Mouse (Mus musculus) hindbrain, embryonic 12.5 days (tissue): Measurements from ENCODE around the gene Mbd3. TPM values are rescaled to one million over a fixed set of nuclear protein-coding genes. Genes with fewer than 3 reads are reported as not detected.

Experiments
- ATAC-seq: fragments of 200-750 bp; cut with Nextera tagmentation; 2 replicates; pipeline ENCODE4 v1.8.0; 2017; ENCODE audit warnings: moderate TSS enrichment; ENCODE audit not compliant: low FRiP score
- H3K27ac ChIP-seq: fragments of 300-500 bp; sonication (generic); 2 replicates; pipeline ENCODE4 v1.5.1; 2016; ENCODE audit warnings: mild to moderate bottlenecking
- H3K27me3 ChIP-seq: fragments of 300-500 bp; sonication (generic); 2 replicates; pipeline ENCODE4 v1.6.1; 2016; ENCODE audit warnings: mild to moderate bottlenecking
- H3K36me3 ChIP-seq: fragments of 300-500 bp; sonication (generic); 2 replicates; pipeline ENCODE4 v1.6.1; 2016; ENCODE audit warnings: mild to moderate bottlenecking
- H3K4me1 ChIP-seq: fragments of 300-500 bp; sonication (generic); 2 replicates; pipeline ENCODE4 v1.6.1; 2016
- H3K4me2 ChIP-seq: fragments of 300-500 bp; sonication (generic); replicated peaks from 2 replicates; pipeline ENCODE4 v1.6.1; 2016; ENCODE audit warnings: mild to moderate bottlenecking
- H3K4me3 ChIP-seq: fragments of 300-500 bp; sonication (generic); 2 replicates; pipeline ENCODE4 v1.5.1; 2016; ENCODE audit warnings: mild to moderate bottlenecking
- H3K9ac ChIP-seq: fragments of 300-500 bp; sonication (generic); 2 replicates; pipeline ENCODE4 v1.6.1; 2016; ENCODE audit warnings: mild to moderate bottlenecking, moderate library complexity
- H3K9me3 ChIP-seq: fragments of 300-500 bp; sonication (generic); replicated peaks from 2 replicates; pipeline ENCODE4 v1.6.1; 2016; ENCODE audit warnings: mild to moderate bottlenecking
- WGBS: fragments of 180-500 bp; shearing (Covaris S2); methylation state at CpG from one replicate; pipeline ENCODE4 v1.1.7; 2016; 5-methylcytosine and 5-hydroxymethylcytosine counted together
- polyA plus RNA-seq: library from polyadenylated mRNA; unstranded; fragments of >200 nt; fragmentation: Nextera tagmentation; extraction: Ambion mirVana; gene quantifications from 2 replicates; pipeline ENCODE4 v1.2.1, GENCODE M21; 2016

The Mbd3 gene
- polyA plus RNA-seq, 1 experiment from 2014 or later, result 296 TPM

- Histone ChIP-seq H3K4me1 (peaks cover 25% of the 10 kb centered on the region), H3K4me3 (peak overlapping the region; percentile 99; the same call in 1 of the 2 replicates), H3K36me3 (peaks cover 48% of the 10 kb centered on the region), H3K9ac (no peak overlapping the region), H3K4me2 (peak overlapping the region; percentile 91; the same call in 1 of the 2 replicates), H3K9me3 (no peaks in the 10 kb centered on the region), H3K27me3 (no peaks in the 10 kb centered on the region), H3K27ac (no peak overlapping the region)
- ATAC-seq, result no peak
- WGBS, result 24% methylated on average over 2 of the region's 2 CpGs
Observed at GRCm38 (mm10) chr10:80388731-80389130, 10.6 kb downstream of the Mbd3 start.

- Histone ChIP-seq H3K27me3 (no peaks in the 10 kb centered on the region), H3K27ac (peak within 1 kb of the TSS; percentile 98), H3K4me1 (peaks cover 37% of the 10 kb centered on the region), H3K36me3 (peaks cover 48% of the 10 kb centered on the region), H3K9ac (peak within 1 kb of the TSS; percentile 100), H3K9me3 (no peaks in the 10 kb centered on the region), H3K4me2 (peak within 1 kb of the TSS; percentile 91), H3K4me3 (peak within 1 kb of the TSS; percentile 99)
- peak; percentile 23 for ATAC-seq
- 0% methylated on average over 15 of the region's 61 CpGs for WGBS
Observed at GRCm38 (mm10) chr10:80387522-80387959, 11.8 kb downstream of the Mbd3 start, which contains the start of gene Mex3d. Gene Mex3d, minus strand, starts transcription at chr10:80387659.

- peak overlapping the region; percentile 100 for H3K9ac ChIP-seq
Observed at GRCm38 (mm10) chr10:80386735-80387471, 12.4 kb downstream of the Mbd3 start.

GRCm38 (mm10) chr10:80385811-80386734 lies 13.3 kb downstream of the Mbd3 start:
- H3K27ac ChIP-seq, result peak overlapping the region; percentile 98
- peak overlapping the region; percentile 91 for H3K4me2 ChIP-seq
- H3K4me1 ChIP-seq, result peaks cover 47% of the 10 kb centered on the region
- peak overlapping the region; percentile 99 for H3K4me3 ChIP-seq
- H3K36me3 ChIP-seq, result peaks cover 48% of the 10 kb centered on the region
- under 1% methylated on average over 34 of the region's 34 CpGs for WGBS
- H3K9ac ChIP-seq, result peak overlapping the region; percentile 100
- H3K27me3 ChIP-seq, result no peaks in the 10 kb centered on the region
- ATAC-seq, result peak; percentile 79
- H3K9me3 ChIP-seq, result no peaks in the 10 kb centered on the region

More at GRCm38 (mm10) chr10:80386735-80387471, 12.4 kb downstream of the Mbd3 start:
- Histone ChIP-seq H3K36me3 (peaks cover 48% of the 10 kb centered on the region), H3K27ac (peak overlapping the region; percentile 98), H3K27me3 (no peaks in the 10 kb centered on the region), H3K4me3 (peak overlapping the region; percentile 99), H3K4me1 (peaks cover 42% of the 10 kb centered on the region), H3K9me3 (no peaks in the 10 kb centered on the region), H3K4me2 (peak overlapping the region; percentile 91)
- no peak for ATAC-seq
- whole genome bisulfite sequencing, result 1% methylated on average over 88 of the region's 94 CpGs

- peaks cover 47% of the 10 kb centered on the region for H3K36me3 ChIP-seq
- WGBS, result 5% methylated on average over 7 of the region's 7 CpGs
- peak overlapping the region; percentile 100 for H3K9ac ChIP-seq
- H3K9me3 ChIP-seq, result no peaks in the 10 kb centered on the region
- peak; percentile 24 for ATAC-seq
- peaks cover 50% of the 10 kb centered on the region for H3K4me1 ChIP-seq
- peak overlapping the region; percentile 99 for H3K4me3 ChIP-seq
- no peaks in the 10 kb centered on the region for H3K27me3 ChIP-seq
- peak overlapping the region; percentile 91 for H3K4me2 ChIP-seq
- H3K27ac ChIP-seq, result peak overlapping the region; percentile 98
Observed at GRCm38 (mm10) chr10:80385310-80385709, 14.0 kb downstream of the Mbd3 start.

- no peak for ATAC-seq
- peak overlapping the region; percentile 98 for H3K27ac ChIP-seq
- WGBS, result 73% methylated on average over 7 of the region's 7 CpGs
- H3K4me1 ChIP-seq, result peaks cover 50% of the 10 kb centered on the region
- H3K9ac ChIP-seq, result peak overlapping the region; percentile 100
- peaks cover 47% of the 10 kb centered on the region for H3K36me3 ChIP-seq
- peak overlapping the region; percentile 91 for H3K4me2 ChIP-seq
- H3K4me3 ChIP-seq, result peak overlapping the region; percentile 99
- H3K9me3 ChIP-seq, result no peaks in the 10 kb centered on the region
- H3K27me3 ChIP-seq, result no peaks in the 10 kb centered on the region
Observed at GRCm38 (mm10) chr10:80384709-80385108, 14.6 kb downstream of the Mbd3 start.

- Histone ChIP-seq H3K4me3 (peak overlapping the region; percentile 99), H3K27me3 (no peaks in the 10 kb centered on the region), H3K9ac (peak overlapping the region; percentile 100), H3K9me3 (no peaks in the 10 kb centered on the region), H3K36me3 (peaks cover 53% of the 10 kb centered on the region), H3K4me2 (peak overlapping the region; percentile 91), H3K27ac (peak overlapping the region; percentile 98), H3K4me1 (peaks cover 50% of the 10 kb centered on the region)
- ATAC-seq, result no peak
- WGBS, result 88% methylated on average over 4 of the region's 4 CpGs
Observed at GRCm38 (mm10) chr10:80384115-80384639, 15.2 kb downstream of the Mbd3 start.

GRCm38 (mm10) chr10:80383431-80383830 lies 15.9 kb downstream of the Mbd3 start:
- Histone ChIP-seq H3K27ac (no peak overlapping the region), H3K9ac (peak overlapping the region; percentile 100)

GRCm38 (mm10) chr10:80382641-80383365 lies 16.5 kb downstream of the Mbd3 start:
- Histone ChIP-seq H3K27me3 (no peaks in the 10 kb centered on the region), H3K9me3 (no peaks in the 10 kb centered on the region), H3K4me3 (peak overlapping the region; percentile 99), H3K9ac (0 out of 2 replicates have a peak overlapping the region, but pooled peaks have one; percentile 100), H3K36me3 (peaks cover 53% of the 10 kb centered on the region), H3K27ac (no peak overlapping the region), H3K4me1 (peaks cover 39% of the 10 kb centered on the region), H3K4me2 (peak overlapping the region; percentile 91)
- no peak for ATAC-seq
- WGBS, result 86% methylated on average over 7 of the region's 7 CpGs

More at GRCm38 (mm10) chr10:80383431-80383830, 15.9 kb downstream of the Mbd3 start:
- Histone ChIP-seq H3K4me2 (peak overlapping the region; percentile 91), H3K4me1 (peaks cover 45% of the 10 kb centered on the region), H3K27me3 (no peaks in the 10 kb centered on the region), H3K9me3 (no peaks in the 10 kb centered on the region), H3K36me3 (peaks cover 53% of the 10 kb centered on the region), H3K4me3 (peak overlapping the region; percentile 99)
- ATAC-seq, result no peak
- 71% methylated on average over 4 of the region's 4 CpGs for WGBS

GRCm38 (mm10) chr10:80377716-80378115 lies 21.6 kb downstream of the Mbd3 start:
- no peak overlapping the region for H3K9ac ChIP-seq
- no peak overlapping the region for H3K4me2 ChIP-seq
- H3K27me3 ChIP-seq, result no peaks in the 10 kb centered on the region; the same call in 1 of the 2 replicates
- H3K27ac ChIP-seq, result no peak overlapping the region
- peaks cover 14% of the 10 kb centered on the region for H3K4me1 ChIP-seq
- peaks cover 33% of the 10 kb centered on the region for H3K36me3 ChIP-seq
- WGBS, result 48% methylated on average over 10 of the region's 10 CpGs
- H3K9me3 ChIP-seq, result no peaks in the 10 kb centered on the region
- no peak for ATAC-seq
- no peak overlapping the region for H3K4me3 ChIP-seq

- no peak overlapping the region for H3K9ac ChIP-seq
- peaks cover 11% of the 10 kb centered on the region for H3K4me1 ChIP-seq
- no peaks in the 10 kb centered on the region; the same call in 1 of the 2 replicates for H3K27me3 ChIP-seq
- peaks cover 17% of the 10 kb centered on the region for H3K36me3 ChIP-seq
- H3K27ac ChIP-seq, result no peak overlapping the region
- WGBS, result 2% methylated on average over 7 of the region's 7 CpGs
- ATAC-seq, result no peak
- no peak overlapping the region for H3K4me2 ChIP-seq
- no peaks in the 10 kb centered on the region for H3K9me3 ChIP-seq
- H3K4me3 ChIP-seq, result no peak overlapping the region
Observed at GRCm38 (mm10) chr10:80376160-80376559, 23.2 kb downstream of the Mbd3 start.
